Mouse (Mus musculus) stomach, embryonic 16.5 days (tissue): ENCODE measurements around the gene Enpp5. TPM values are rescaled to one million over a fixed set of nuclear protein-coding genes. Genes with fewer than 3 reads are reported as not detected.

Source experiments
- ATAC-seq: fragments of 200-750 bp; cut with Nextera tagmentation; 2 replicates; pipeline ENCODE4 v1.8.0; 2017; ENCODE audit warnings: moderate number of reproducible peaks, moderate TSS enrichment; ENCODE audit not compliant: insufficient read depth, low FRiP score
- H3K27ac ChIP-seq: fragments of 300-500 bp; sonication (generic); 2 replicates; pipeline ENCODE4 v1.5.1; 2014; ENCODE audit warnings: low read length
- H3K27me3 ChIP-seq: fragments of 300-500 bp; sonication (generic); 2 replicates; pipeline ENCODE4 v1.6.1; 2014; ENCODE audit warnings: low read length, control low read depth, mixed read lengths; ENCODE audit not compliant: control insufficient read depth, insufficient read depth
- H3K36me3 ChIP-seq: fragments of 300-500 bp; sonication (generic); 2 replicates; pipeline ENCODE4 v1.6.1; 2014; ENCODE audit warnings: low read length; ENCODE audit not compliant: control insufficient read depth, insufficient read depth
- H3K4me1 ChIP-seq: fragments of 300-500 bp; sonication (generic); 2 replicates; pipeline ENCODE4 v1.6.1; 2014; ENCODE audit warnings: low read length, control low read depth, mixed read lengths; ENCODE audit not compliant: control insufficient read depth, insufficient read depth
- H3K4me2 ChIP-seq: fragments of 300-500 bp; sonication (generic); 2 replicates; pipeline ENCODE4 v1.6.1; 2014; ENCODE audit warnings: low read depth, low read length, mixed read lengths
- H3K4me3 ChIP-seq: fragments of 300-500 bp; sonication (generic); replicated peaks from 2 replicates; pipeline ENCODE4 v1.5.1; 2014; ENCODE audit warnings: mild to moderate bottlenecking, low read length
- H3K9ac ChIP-seq: fragments of 300-500 bp; sonication (generic); 2 replicates; pipeline ENCODE4 v1.6.1; 2014; ENCODE audit warnings: low read length
- H3K9me3 ChIP-seq: fragments of 300-500 bp; sonication (generic); replicated peaks from 2 replicates; pipeline ENCODE4 v1.6.1; 2016; ENCODE audit warnings: low read length, control low read depth; ENCODE audit not compliant: control insufficient read depth
- WGBS: fragments of 180-500 bp; shearing (Covaris S2); extraction: QIAGEN DNeasy Blood & Tissue Kit; methylation state at CpG from one replicate; pipeline ENCODE4 v1.1.7; 2014; 5-methylcytosine and 5-hydroxymethylcytosine counted together
- polyA plus RNA-seq: library from polyadenylated mRNA; unstranded; fragments of >200 nt; fragmentation: Nextera tagmentation; extraction: Ambion mirVana; gene quantifications from 2 replicates; pipeline ENCODE4 v1.2.1, GENCODE M21; 2015

The Enpp5 gene
- polyA plus RNA-seq, 1 experiment from 2014 or later = 33.2 TPM

GRCm38 (mm10) chr17:44077843-44078160 lies 811 bp upstream of the Enpp5 start:
- Histone ChIP-seq H3K9me3 (no peaks in the 10 kb centered on the region), H3K4me2 (no peak overlapping the region), H3K36me3 (peaks cover 3% of the 10 kb centered on the region; the same call in 1 of the 2 replicates), H3K4me1 (no peaks in the 10 kb centered on the region), H3K4me3 (no peak overlapping the region), H3K27ac (peak overlapping the region; percentile 22; the same call in 1 of the 2 replicates), H3K27me3 (no peaks in the 10 kb centered on the region), H3K9ac (no peak overlapping the region)
- WGBS = 64% methylated on average over 2 of the region's 2 CpGs
- ATAC-seq = no peak

GRCm38 (mm10) chr17:44083156-44083555 lies 4.5 kb downstream of the Enpp5 start:
- Histone ChIP-seq H3K9me3 (no peaks in the 10 kb centered on the region), H3K27me3 (no peaks in the 10 kb centered on the region), H3K4me2 (no peak overlapping the region), H3K4me3 (no peak overlapping the region), H3K9ac (no peak overlapping the region), H3K36me3 (peaks cover 3% of the 10 kb centered on the region; the same call in 1 of the 2 replicates), H3K27ac (no peak overlapping the region), H3K4me1 (no peaks in the 10 kb centered on the region)
- 90% methylated on average over 4 of the region's 4 CpGs for WGBS
- no peak for ATAC-seq

DNA sequence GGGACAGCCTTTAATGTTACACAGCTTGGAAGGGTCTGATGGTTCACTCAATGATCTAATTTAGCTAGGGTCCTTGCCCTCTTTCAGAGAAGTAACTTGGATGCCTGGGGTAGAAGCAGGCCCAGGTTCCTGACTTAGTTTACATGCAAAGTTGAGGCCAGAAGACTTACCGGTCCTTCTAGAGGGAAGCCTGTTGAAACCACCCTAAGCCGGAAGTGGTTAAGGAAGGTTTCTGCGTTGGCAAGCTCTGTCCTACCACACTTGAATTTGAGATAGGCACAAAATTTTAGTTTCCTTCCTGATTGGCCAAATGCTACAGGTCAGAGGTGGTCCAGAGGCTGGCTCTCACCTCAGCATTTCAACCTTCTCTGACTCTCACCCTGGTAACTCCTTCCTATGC lies 9.6 kb downstream of the Enpp5 start:
- no peaks in the 10 kb centered on the region for H3K36me3 ChIP-seq
- H3K9me3 ChIP-seq = no peaks in the 10 kb centered on the region
- H3K4me2 ChIP-seq = no peak overlapping the region
- H3K27ac ChIP-seq = no peak overlapping the region
- H3K9ac ChIP-seq = no peak overlapping the region
- H3K4me3 ChIP-seq = no peak overlapping the region
- H3K4me1 ChIP-seq = no peaks in the 10 kb centered on the region
- no peaks in the 10 kb centered on the region for H3K27me3 ChIP-seq
- ATAC-seq = no peak
- WGBS = 91% methylated on average over 3 of the region's 3 CpGs

- H3K27ac ChIP-seq = no peak overlapping the region
- no peaks in the 10 kb centered on the region for H3K9me3 ChIP-seq
- H3K4me3 ChIP-seq = no peak overlapping the region
- no peak overlapping the region for H3K9ac ChIP-seq
- H3K4me1 ChIP-seq = no peaks in the 10 kb centered on the region
- ATAC-seq = no peak
- no peaks in the 10 kb centered on the region for H3K27me3 ChIP-seq
- H3K4me2 ChIP-seq = no peak overlapping the region
- H3K36me3 ChIP-seq = no peaks in the 10 kb centered on the region
- WGBS = 56% methylated on average over 2 of the region's 2 CpGs
These were observed 12.3 kb downstream of the Enpp5 start for GRCm38 (mm10) chr17:44090916-44091315.

DNA sequence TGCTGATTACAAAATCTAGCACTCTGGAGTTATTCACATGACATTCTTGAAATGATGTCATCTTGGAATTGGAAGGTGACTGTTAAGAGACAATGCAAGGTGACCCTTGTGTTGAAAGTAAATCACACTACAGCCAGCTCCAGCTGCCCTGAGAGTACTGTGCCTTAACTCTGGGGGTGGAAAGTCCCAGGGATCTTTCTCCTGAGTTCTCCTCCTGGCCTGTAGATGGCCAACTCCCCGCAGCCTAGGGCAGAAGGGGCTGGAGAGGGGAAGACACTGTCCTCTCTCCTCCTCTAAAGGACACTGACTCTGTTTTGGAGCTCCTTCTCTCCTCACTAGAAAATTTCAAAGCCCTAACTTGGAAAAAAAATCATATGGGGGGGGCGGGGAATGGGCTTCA lies 12.9 kb downstream of the Enpp5 start:
- Histone ChIP-seq H3K4me1 (0 out of 2 replicates have a peak, but pooled peaks cover 2% of the 10 kb centered on the region), H3K36me3 (no peaks in the 10 kb centered on the region), H3K27me3 (no peaks in the 10 kb centered on the region), H3K27ac (no peak overlapping the region), H3K9me3 (no peaks in the 10 kb centered on the region), H3K4me3 (no peak overlapping the region), H3K4me2 (no peak overlapping the region), H3K9ac (no peak overlapping the region)
- WGBS = 53% methylated on average over 2 of the region's 2 CpGs
- no peak for ATAC-seq

GRCm38 (mm10) chr17:44100486-44100885 lies 21.9 kb downstream of the Enpp5 start:
- Histone ChIP-seq H3K9ac (no peak overlapping the region), H3K27me3 (no peaks in the 10 kb centered on the region), H3K9me3 (no peaks in the 10 kb centered on the region), H3K4me1 (peaks cover 2% of the 10 kb centered on the region; the same call in 1 of the 2 replicates), H3K27ac (no peak overlapping the region), H3K36me3 (no peaks in the 10 kb centered on the region), H3K4me2 (no peak overlapping the region), H3K4me3 (no peak overlapping the region)
- no peak for ATAC-seq
- 61% methylated on average over 4 of the region's 4 CpGs for WGBS

DNA sequence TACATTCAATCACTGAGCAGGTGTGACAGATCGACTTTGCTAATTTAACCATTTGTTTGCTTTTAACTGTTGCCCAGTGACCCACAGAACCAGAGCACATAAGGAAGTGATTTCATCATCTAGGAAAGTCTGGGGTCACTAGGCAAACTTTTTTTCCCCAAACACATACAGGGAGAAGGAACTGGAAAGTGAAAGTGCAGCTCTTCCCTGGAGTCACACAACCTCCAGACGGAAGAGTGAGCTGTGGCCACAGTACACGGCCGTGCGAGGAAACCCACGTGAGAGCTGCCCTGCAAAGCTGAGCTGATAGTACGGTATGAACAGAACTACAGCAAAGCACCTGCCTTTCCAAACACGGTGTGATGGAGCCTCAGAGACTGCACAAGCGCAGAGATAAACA lies 22.3 kb downstream of the Enpp5 start:
- Histone ChIP-seq H3K4me2 (0 out of 2 replicates have a peak overlapping the region, but pooled peaks have one; percentile 4), H3K27me3 (no peaks in the 10 kb centered on the region), H3K4me1 (peaks cover 2% of the 10 kb centered on the region; the same call in 1 of the 2 replicates), H3K36me3 (no peaks in the 10 kb centered on the region), H3K4me3 (no peak overlapping the region), H3K9ac (no peak overlapping the region), H3K9me3 (no peaks in the 10 kb centered on the region), H3K27ac (no peak overlapping the region)
- 61% methylated on average over 9 of the region's 9 CpGs for WGBS
- ATAC-seq = no peak

- WGBS = 92% methylated on average over 10 of the region's 10 CpGs
- no peak overlapping the region for H3K4me2 ChIP-seq
- ATAC-seq = no peak
These were observed 23.3 kb downstream of the Enpp5 start for GRCm38 (mm10) chr17:44101961-44102360.

DNA sequence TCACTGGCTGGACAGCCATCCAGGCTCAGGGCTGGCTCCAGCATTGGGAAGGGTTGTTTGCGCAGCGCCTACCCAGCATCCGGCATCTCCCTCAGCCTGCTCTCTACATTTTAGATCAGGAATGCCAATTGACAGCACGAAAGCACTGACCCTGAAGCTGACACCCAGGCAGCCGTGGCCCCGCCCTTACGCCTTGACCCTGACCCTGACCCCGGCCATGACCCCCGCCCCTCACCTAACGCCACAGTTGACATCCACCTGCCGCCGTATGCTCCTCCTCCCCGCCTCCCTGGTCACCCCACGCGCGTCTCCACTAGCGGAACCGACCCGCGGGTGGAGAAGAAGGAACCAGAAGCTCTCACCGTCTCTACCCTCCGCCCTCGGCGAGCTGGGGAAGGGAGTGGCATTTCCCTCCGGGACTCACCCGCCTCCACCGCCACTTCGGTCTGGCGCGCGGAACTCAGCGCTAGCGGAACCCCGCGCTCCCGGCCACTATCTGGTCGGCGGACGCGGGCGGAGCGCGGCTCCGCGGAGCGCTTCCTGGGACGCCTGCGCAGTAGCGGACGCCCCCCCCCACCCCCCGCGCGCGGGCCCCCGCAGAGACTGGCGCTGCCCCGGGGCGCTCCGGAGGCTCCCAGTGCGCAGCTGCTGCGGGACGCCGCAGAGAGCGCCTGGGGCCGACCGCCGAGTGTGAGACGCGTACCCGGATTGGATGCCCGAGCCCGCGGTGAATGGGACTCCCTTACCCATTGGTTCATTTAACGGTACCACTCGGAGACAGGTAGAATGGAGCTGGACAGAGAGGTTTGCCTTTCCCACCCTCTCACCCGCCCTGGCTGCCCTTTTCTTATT lies 26.9 kb downstream of the Enpp5 start, which contains the start of gene Enpp4:
Enpp4 (minus strand) TSS at position 523 of the 852 bp plus-strand sequence.
- WGBS = under 1% methylated on average over 75 of the region's 76 CpGs
- ATAC-seq = peak; percentile 98
- H3K4me2 ChIP-seq = peak within 1 kb of the TSS; percentile 97
- peak within 1 kb of the TSS; percentile 77 for H3K4me3 ChIP-seq
- H3K27me3 ChIP-seq = no peaks in the 10 kb centered on the region
- no peaks in the 10 kb centered on the region for H3K9me3 ChIP-seq
- no peaks in the 10 kb centered on the region; the same call in 1 of the 2 replicates for H3K4me1 ChIP-seq
- 0 out of 2 replicates have a peak within 1 kb of the TSS, but pooled peaks have one; percentile 49 for H3K27ac ChIP-seq
- H3K9ac ChIP-seq = peak within 1 kb of the TSS; percentile 78
- H3K36me3 ChIP-seq = no peaks in the 10 kb centered on the region

More at GRCm38 (mm10) chr17:44101961-44102360, 23.3 kb downstream of the Enpp5 start:
- no peak overlapping the region for H3K4me3 ChIP-seq
- no peak overlapping the region for H3K9ac ChIP-seq
- H3K4me1 ChIP-seq = no peaks in the 10 kb centered on the region; the same call in 1 of the 2 replicates
- no peak overlapping the region for H3K27ac ChIP-seq
- no peaks in the 10 kb centered on the region for H3K36me3 ChIP-seq
- no peaks in the 10 kb centered on the region for H3K9me3 ChIP-seq
- H3K27me3 ChIP-seq = no peaks in the 10 kb centered on the region
